Mouse (Mus musculus) heart, embryonic 10.5 days (tissue): ENCODE measurements at regions not wholly inside any gene's neighbourhood (a gene's known extent, or its start where the extent isn't known, plus 50 kb on each side); places are given as distances from the start of the nearest gene placed in this dataset. TPM values are rescaled to one million over a fixed set of nuclear protein-coding genes. Genes with fewer than 3 reads are reported as not detected.

Experiments used
- DNase-seq: peaks from one replicate; pipeline ENCODE4 v3.0.0-alpha.2; 2017; ENCODE audit warnings: low spot score
- H3K27ac ChIP-seq: fragments of 300-500 bp; sonication (generic); 2 replicates; pipeline ENCODE4 v1.5.1; 2016; ENCODE audit warnings: mild to moderate bottlenecking
- H3K27me3 ChIP-seq: fragments of 300-500 bp; sonication (generic); 2 replicates; pipeline ENCODE4 v1.6.1; 2016; ENCODE audit warnings: mild to moderate bottlenecking; ENCODE audit not compliant: poor library complexity, insufficient read depth, severe bottlenecking
- H3K36me3 ChIP-seq: fragments of 300-500 bp; sonication (generic); 2 replicates; pipeline ENCODE4 v1.6.1; 2016; ENCODE audit warnings: mild to moderate bottlenecking, moderate library complexity
- H3K4me1 ChIP-seq: fragments of 300-500 bp; sonication (generic); 2 replicates; pipeline ENCODE4 v1.6.1; 2016; ENCODE audit warnings: mild to moderate bottlenecking
- H3K4me3 ChIP-seq: fragments of 300-500 bp; sonication (generic); 2 replicates; pipeline ENCODE4 v1.5.1; 2016; ENCODE audit warnings: mild to moderate bottlenecking, moderate library complexity
- H3K9me3 ChIP-seq: fragments of 300-500 bp; sonication (generic); 2 replicates; pipeline ENCODE4 v1.6.1; 2016; ENCODE audit warnings: mild to moderate bottlenecking, moderate library complexity
- WGBS: fragments of 180-500 bp; shearing (Covaris S2); methylation state at CpG from one replicate; pipeline ENCODE4 v1.1.7; 2016; 5-methylcytosine and 5-hydroxymethylcytosine counted together
- microRNA-seq: library from miRNA; unstranded; fragments of <30 nt; microRNA quantifications from one replicate; pipeline ENCODE4, GENCODE M21; 2017

DNA sequence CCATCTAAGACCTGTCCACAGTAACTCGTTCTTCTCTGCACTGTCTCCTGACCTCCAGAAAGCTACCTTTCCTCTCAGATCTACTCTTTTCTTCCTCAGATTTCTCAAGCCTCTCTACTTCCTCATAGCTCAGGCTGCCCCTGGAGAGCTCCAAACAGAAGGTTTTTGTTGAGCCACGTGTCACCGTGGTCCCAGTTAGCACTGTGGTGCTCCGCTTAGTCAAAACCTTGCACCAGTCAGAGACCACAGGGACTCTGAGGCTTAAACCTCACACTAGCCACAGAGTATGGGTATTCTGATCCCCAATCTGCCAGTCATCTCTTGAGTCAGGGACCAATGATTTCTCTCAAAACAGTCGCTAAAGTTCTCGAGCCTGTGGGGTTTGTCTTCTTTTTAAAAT, 59.0 kb upstream of the Adam6b start:
- H3K4me1 ChIP-seq: no peaks in the 10 kb centered on the region
- H3K27ac ChIP-seq: no peak overlapping the region
- 78% methylated on average over 6 of the region's 6 CpGs for WGBS
- no peaks in the 10 kb centered on the region for H3K27me3 ChIP-seq
- DNase-seq: no peak
- H3K36me3 ChIP-seq: no peaks in the 10 kb centered on the region
- H3K9me3 ChIP-seq: no peaks in the 10 kb centered on the region
- no peak overlapping the region for H3K4me3 ChIP-seq

Small RNAs in the stretch of these regions (microRNA-seq; reads per million reads assigned to microRNA genes)
- not detected for gene Gm22175
- gene Gm24022: not detected
- not detected for gene Gm25747
